Mouse (Mus musculus): ENCODE measurements around the gene Ftl1. TPM values are rescaled to one million over a fixed set of nuclear protein-coding genes. Genes with fewer than 3 reads are reported as not detected.
"Not testable (repeated sequence)": the region's sequence is repeated elsewhere in the genome, so short reads cannot be mapped to it uniquely, and the experiment has no call there.

Gene Ftl1
- total and polyA plus RNA-seq, 3 experiments = 31.2 to 1,027 (median 142) TPM

GRCm38 (mm10) chr7:45465112-45465511 is 5.4 kb upstream of the Ftl1 start:
- peak overlapping the region; percentile 73 to 81 (median 77) for H3K4me3 ChIP-seq (replicated peaks in 1 of 3; ENCODE audit: low read depth in 2 of 3, low read length in 2 of 3, poor library complexity in 1 of 3)
- H3K36me3 ChIP-seq (replicated peaks in 1 of 2; ENCODE audit: control insufficient read depth in 1 of 2, insufficient read depth in 1 of 2, low read length in 1 of 2) = peaks cover 24 to 39% of the 10 kb centered on the region in 2 experiments
- no peaks in the 10 kb centered on the region for H3K27me3 ChIP-seq (replicated peaks)
- TF ChIP-seq RAD21 (IDR thresholded peaks at IDR 0.05; ENCODE audit: low read depth, low read length) (no peak), RCOR1 (conservative IDR thresholded peaks at IDR 0.05; ENCODE audit: low read depth, low read length) (no peak), USF2 (conservative IDR thresholded peaks at IDR 0.05; ENCODE audit: low read depth, low read length) (no peak), NELFE (IDR thresholded peaks at IDR 0.05; ENCODE audit: low read depth, low read length) (peak; percentile 23; the same call in 1 of the 2 replicates), UBTF (IDR thresholded peaks at IDR 0.05; ENCODE audit: low read depth, low read length) (peak; percentile 19; the same call in 1 of the 2 replicates), ZMIZ1 (IDR thresholded peaks at IDR 0.05; ENCODE audit: low read depth, low read length) (peak; percentile 1; the same call in 1 of the 2 replicates), NRF1 (IDR thresholded peaks at IDR 0.05; ENCODE audit: low read depth, low read length) (0 out of 2 replicates have a peak, but pooled peaks have one; percentile 6), MAFK (IDR thresholded peaks at IDR 0.05; ENCODE audit: insufficient replicate concordance, low read length) (no peak), ELF1 (IDR thresholded peaks at IDR 0.05; ENCODE audit: low read depth, low read length) (peak; percentile 78), CHD1 (IDR thresholded peaks at IDR 0.05; ENCODE audit: low read depth, low read length) (peak; percentile 84), HCFC1 (IDR thresholded peaks at IDR 0.05; ENCODE audit: low read depth, low read length) (peak; percentile 56), POLR2A (IDR thresholded peaks at IDR 0.05; ENCODE audit: low read depth, low read length) (no peak; the same call in 1 of the 2 replicates), CHD2 (IDR thresholded peaks at IDR 0.05; ENCODE audit: low read length) (no peak)
- in situ Hi-C loops (cut with MboI; ENCODE audit: low pct_ligation_motif_present, low pct_unique_long_range_greater_than_20kb, low sequenced_read_pairs) (loop anchor here (5.0 to 10.0 kb wide), 2 partner anchors 97 to 220 kb away; partner anchors contain the start of gene Ntn5), dilution Hi-C loops (cut with MboI; ENCODE audit: extremely low pct_ligation_motif_present, extremely low pct_unique_long_range_greater_than_20kb, low sequenced_read_pairs) (no loop called here)
- H3K79me2 ChIP-seq (replicated peaks; ENCODE audit: control insufficient read depth, extremely low read depth, insufficient read depth, poor library complexity, severe bottlenecking) = peaks cover 30% of the 10 kb centered on the region
- peak overlapping the region; percentile 81 for H3K9ac ChIP-seq (ENCODE audit: insufficient read depth, low read depth)
- peaks cover 3% of the 10 kb centered on the region for H3K9me3 ChIP-seq (replicated peaks; ENCODE audit: low read length)
- H3K27ac ChIP-seq (ENCODE audit: insufficient read depth, low read depth) = peak overlapping the region; percentile 40; the same call in 1 of the 2 replicates
- no peak for DNase-seq (ENCODE audit: extremely low read depth)
- peak overlapping the region; percentile 78 for H3K4me2 ChIP-seq (ENCODE audit: insufficient read depth, low read depth, poor library complexity, severe bottlenecking)
- H3K4me1 ChIP-seq (ENCODE audit: control insufficient read depth in 1 of 2, insufficient read depth in 2 of 2) = peaks cover 16 to 39% of the 10 kb centered on the region in 2 experiments

GRCm38 (mm10) chr7:45463987-45464778 is 4.5 kb upstream of the Ftl1 start:
- Histone ChIP-seq H3K79me2 (replicated peaks; ENCODE audit: control insufficient read depth, extremely low read depth, insufficient read depth, poor library complexity, severe bottlenecking) (peaks cover 32% of the 10 kb centered on the region), H3K27ac (ENCODE audit: insufficient read depth, low read depth) (no peak overlapping the region), H3K36me3 (replicated peaks in 1 of 2; ENCODE audit: control insufficient read depth in 1 of 2, insufficient read depth in 1 of 2, low read length in 1 of 2) (peaks cover 24 to 39% of the 10 kb centered on the region in 2 experiments), H3K9ac (ENCODE audit: insufficient read depth, low read depth) (peak overlapping the region; percentile 81), H3K9me3 (replicated peaks; ENCODE audit: low read length) (peaks cover 2% of the 10 kb centered on the region), H3K27me3 (replicated peaks) (no peaks in the 10 kb centered on the region), H3K4me1 (ENCODE audit: control insufficient read depth in 1 of 2, insufficient read depth in 2 of 2) (peaks cover 16 to 41% of the 10 kb centered on the region in 2 experiments), H3K4me3 (replicated peaks in 1 of 3; ENCODE audit: low read depth in 2 of 3, low read length in 2 of 3, poor library complexity in 1 of 3) (peak overlapping the region in 2 of 3 experiments; percentile 77 to 81), H3K4me2 (ENCODE audit: insufficient read depth, low read depth, poor library complexity, severe bottlenecking) (peak overlapping the region; percentile 78)
- DNase-seq (ENCODE audit: extremely low read depth) = no peak
- in situ Hi-C loops (cut with MboI; ENCODE audit: low pct_ligation_motif_present, low pct_unique_long_range_greater_than_20kb, low sequenced_read_pairs) (loop anchor here (10.0 kb wide), 1 partner anchor 221 kb away; the partner anchor contains the start of gene Ntn5), dilution Hi-C loops (cut with MboI; ENCODE audit: extremely low pct_ligation_motif_present, extremely low pct_unique_long_range_greater_than_20kb, low sequenced_read_pairs) (no loop called here)
- TF ChIP-seq POLR2AphosphoS2 (IDR thresholded peaks at IDR 0.05; ENCODE audit: low read depth, low read length) (no peak), NELFE (IDR thresholded peaks at IDR 0.05; ENCODE audit: low read depth, low read length) (no peak), ZMIZ1 (IDR thresholded peaks at IDR 0.05; ENCODE audit: low read depth, low read length) (no peak), BHLHE40 (IDR thresholded peaks at IDR 0.05; ENCODE audit: low read depth, low read length) (no peak), RCOR1 (conservative IDR thresholded peaks at IDR 0.05; ENCODE audit: low read depth, low read length) (no peak), ZNF384 (IDR thresholded peaks at IDR 0.05; ENCODE audit: low read depth, low read length) (no peak), POLR2A (IDR thresholded peaks at IDR 0.05; ENCODE audit: low read depth, low read length) (no peak), ETS1 (conservative IDR thresholded peaks at IDR 0.05; ENCODE audit: low read depth, low read length) (no peak), CHD1 (IDR thresholded peaks at IDR 0.05; ENCODE audit: low read depth, low read length) (no peak), MAX (IDR thresholded peaks at IDR 0.05; ENCODE audit: low read length) (no peak)

- H3K27ac ChIP-seq (ENCODE audit: insufficient read depth, low read depth); DNase-seq (ENCODE audit: extremely low read depth); H3K4me3 ChIP-seq (replicated peaks in 1 of 3; ENCODE audit: low read depth in 2 of 3, low read length in 2 of 3, poor library complexity in 1 of 3); dilution Hi-C loops (cut with MboI; ENCODE audit: extremely low pct_ligation_motif_present, extremely low pct_unique_long_range_greater_than_20kb, low sequenced_read_pairs); H3K27me3 ChIP-seq (replicated peaks); H3K4me2 ChIP-seq (ENCODE audit: insufficient read depth, low read depth, poor library complexity, severe bottlenecking); H3K9ac ChIP-seq (ENCODE audit: insufficient read depth, low read depth); H3K9me3 ChIP-seq (replicated peaks; ENCODE audit: low read length): not testable (repeated sequence)
- in situ Hi-C loops (cut with MboI; ENCODE audit: low pct_ligation_motif_present, low pct_unique_long_range_greater_than_20kb, low sequenced_read_pairs) = loop anchor here (10.0 kb wide), 1 partner anchor 222 kb away; the partner anchor contains the start of gene Ntn5
- H3K36me3 ChIP-seq (replicated peaks in 1 of 2; ENCODE audit: control insufficient read depth in 1 of 2, insufficient read depth in 1 of 2, low read length in 1 of 2) = peaks cover 33 to 49% of the 10 kb centered on the region in 2 experiments
- H3K4me1 ChIP-seq (ENCODE audit: control insufficient read depth in 1 of 2, insufficient read depth in 2 of 2) = peaks cover 16 to 41% of the 10 kb centered on the region in 2 experiments
- peaks cover 43% of the 10 kb centered on the region for H3K79me2 ChIP-seq (replicated peaks; ENCODE audit: control insufficient read depth, extremely low read depth, insufficient read depth, poor library complexity, severe bottlenecking)
These were observed 3.2 kb upstream of the Ftl1 start for GRCm38 (mm10) chr7:45462868-45463267.

All from CH12.LX (cell line).